Mouse (Mus musculus) lung, postnatal 36 days (tissue): ENCODE measurements around the gene Txndc8.

Experiments
- DNase-seq: peaks from one replicate; pipeline ENCODE4 v3.0.0; 2022; ENCODE audit warnings: mixed read lengths

The Txndc8 gene

GRCm38 (mm10) chr4:57956029-57956960, 52.6 kb downstream of the Txndc8 start, which contains the start of gene Txn1:
Gene Txn1 (minus strand): TSS chr4:57956411.
- peak; percentile 99 for DNase-seq

- DNase-seq, result peak; percentile 88
Measured at GRCm38 (mm10) chr4:57955544-57955958, 53.4 kb downstream of the Txndc8 start.

GRCm38 (mm10) chr4:57954991-57955390, 53.9 kb downstream of the Txndc8 start:
- no peak for DNase-seq

DNA sequence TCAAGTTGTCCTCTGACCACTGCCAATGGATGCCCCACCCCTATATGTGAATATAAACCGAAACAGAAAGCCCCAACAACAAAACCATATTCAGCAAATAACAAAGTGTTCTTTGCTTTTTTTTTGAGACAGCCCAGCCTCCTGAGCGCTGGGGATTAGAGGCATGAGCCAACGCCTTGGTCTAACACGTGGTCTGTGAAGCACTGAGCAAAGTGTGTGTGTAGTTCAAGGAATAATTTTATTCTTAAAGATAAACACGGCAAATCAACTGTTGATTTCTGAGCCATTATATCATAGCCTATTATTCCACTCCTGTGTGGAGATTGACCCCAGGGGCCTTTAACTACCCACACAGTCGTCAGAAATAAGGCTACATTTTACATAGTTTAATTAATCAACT, 54.3 kb downstream of the Txndc8 start:
- DNase-seq, result no peak

- DNase-seq, result no peak
Measured at GRCm38 (mm10) chr4:57953796-57954195, 55.1 kb downstream of the Txndc8 start.

DNA sequence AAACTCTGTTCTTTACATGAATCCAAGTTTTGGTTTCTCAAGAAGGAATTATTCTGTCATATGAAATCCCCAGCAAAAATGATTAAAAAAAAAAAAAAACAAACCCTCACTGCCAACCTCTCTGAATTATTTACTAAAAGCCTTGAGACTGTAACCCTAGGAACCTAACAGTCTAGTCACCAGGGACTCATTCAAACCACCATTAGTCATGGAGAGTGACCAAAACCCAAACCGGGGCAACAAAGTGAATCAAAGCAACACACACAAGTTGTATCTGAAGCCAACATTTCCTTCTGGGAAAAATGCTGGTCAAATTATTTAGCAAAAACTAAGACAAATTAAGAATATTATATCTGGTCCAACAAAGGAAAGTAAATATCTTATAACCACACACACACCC, 56.0 kb downstream of the Txndc8 start:
- no peak for DNase-seq

DNA sequence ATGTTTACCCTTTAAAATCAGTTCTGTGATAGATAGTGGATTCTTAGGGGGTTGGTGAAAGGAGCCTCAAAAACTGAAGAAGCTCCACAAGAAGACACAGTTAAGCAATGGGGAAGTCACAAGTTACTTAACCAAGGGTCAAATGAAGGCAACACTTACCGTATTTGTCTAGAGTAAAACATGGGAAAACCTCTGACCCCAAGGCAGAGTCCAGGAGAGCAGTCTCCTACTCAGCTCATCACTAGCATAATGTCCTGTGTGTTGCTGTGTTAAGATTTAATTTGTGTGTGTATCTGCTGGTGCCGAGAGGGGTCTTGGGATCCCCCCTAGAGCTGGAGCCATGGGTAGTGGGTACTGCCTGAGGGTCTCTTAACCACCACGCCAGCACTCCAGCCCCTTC, 56.5 kb downstream of the Txndc8 start:
- DNase-seq, result no peak

GRCm38 (mm10) chr4:57949866-57950265, 59.1 kb downstream of the Txndc8 start:
- DNase-seq, result no peak

DNA sequence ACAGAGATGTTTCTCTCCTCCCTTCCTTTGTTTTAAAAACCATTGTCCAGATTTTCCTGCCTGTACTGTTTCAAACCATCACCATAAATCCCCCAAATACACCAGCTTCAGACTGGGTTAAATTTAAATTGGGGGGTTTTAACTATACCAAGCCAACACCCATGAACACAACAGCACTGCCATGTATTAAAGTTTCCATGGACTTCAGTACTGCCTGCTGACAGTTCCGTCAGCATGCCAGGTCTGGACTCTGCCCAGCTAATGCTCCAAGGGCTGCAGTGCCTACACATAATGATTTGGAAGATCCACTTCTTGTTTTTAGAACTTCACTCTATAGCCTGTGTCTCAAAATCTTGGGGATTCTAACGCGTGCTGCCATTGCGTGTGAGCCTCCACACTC, 61.4 kb downstream of the Txndc8 start:
- no peak for DNase-seq

- DNase-seq, result no peak
Measured at GRCm38 (mm10) chr4:57947036-57947435, 61.9 kb downstream of the Txndc8 start.

GRCm38 (mm10) chr4:57942892-57943291, 66.0 kb downstream of the Txndc8 start:
- no peak for DNase-seq

DNA sequence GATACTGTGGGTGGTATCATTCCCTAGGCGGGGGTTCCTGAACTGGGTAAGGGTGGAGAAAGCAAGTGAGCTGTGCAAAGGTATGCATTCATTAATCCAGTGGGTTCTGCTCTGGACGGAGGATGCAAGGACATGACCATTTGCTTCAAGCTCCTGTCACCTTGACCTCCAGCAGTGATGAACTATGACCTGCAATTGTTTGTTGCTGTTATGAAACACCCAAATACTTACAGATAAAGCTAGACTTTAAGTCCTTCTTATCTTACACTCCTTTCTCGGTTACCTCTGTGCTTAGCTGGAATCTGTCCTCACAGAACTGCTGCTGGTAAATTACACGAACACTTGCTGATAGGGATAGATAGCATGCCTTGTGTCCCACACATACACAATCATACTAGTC, 68.3 kb downstream of the Txndc8 start:
- no peak for DNase-seq

- no peak for DNase-seq
Measured at GRCm38 (mm10) chr4:57937292-57937691, 71.6 kb downstream of the Txndc8 start.

DNA sequence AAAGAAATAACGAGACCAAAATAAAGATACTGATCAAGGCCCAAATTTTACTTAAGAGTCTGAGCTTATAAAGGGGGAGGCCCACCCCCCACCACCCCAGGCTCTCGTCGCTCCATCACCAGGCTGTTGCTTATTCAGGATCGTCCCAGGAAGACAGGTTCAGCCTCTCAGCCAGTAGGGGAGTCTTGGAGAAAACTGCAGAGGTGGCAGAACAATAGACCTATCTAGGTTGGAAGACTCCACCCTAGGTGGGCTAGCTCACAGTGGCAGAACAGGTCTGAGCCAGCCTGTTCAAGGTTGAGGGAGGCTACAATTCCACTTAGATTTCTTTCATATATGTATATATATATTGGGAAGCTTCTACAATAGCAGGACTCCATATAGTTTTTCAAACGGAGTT, 74.7 kb downstream of the Txndc8 start:
- DNase-seq, result no peak
